Mouse (Mus musculus) kidney, adult 8-10 months (tissue): ENCODE measurements around the gene Ttc28.
A peak's percentile ranks its signal among the peaks of the same experiment; 100 is the strongest.

ENCODE experiments used
- DNase-seq, 2 experiments: peaks; one replicate each; pipeline ENCODE4 v3.0.0; 2022

Gene Ttc28

DNA sequence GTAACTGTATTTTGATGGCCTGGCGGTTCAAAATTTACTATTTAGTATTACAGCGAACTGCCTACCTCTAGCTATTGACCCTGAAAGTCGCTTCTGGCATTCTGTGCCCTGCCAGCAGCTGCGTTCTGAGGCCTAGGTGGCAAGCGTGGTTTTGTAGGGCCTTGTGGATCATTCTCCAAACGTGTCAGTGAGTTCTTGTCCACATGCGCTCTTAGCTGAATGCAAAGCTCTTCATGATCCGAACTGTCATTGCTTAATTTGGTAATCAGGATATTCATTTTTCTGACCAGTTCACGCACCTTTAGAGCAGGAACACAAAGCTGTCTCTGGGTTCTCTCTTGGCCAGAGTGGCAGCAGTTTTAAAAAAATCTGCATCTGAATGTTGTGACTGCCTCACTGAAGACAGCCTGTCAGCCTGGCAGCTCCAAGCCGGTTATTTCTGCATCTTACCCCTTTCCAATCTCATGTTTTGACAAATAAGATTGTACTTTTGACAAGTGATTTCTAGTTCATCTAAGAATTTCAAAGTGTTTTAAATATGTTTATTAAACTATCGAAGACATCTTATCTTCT lies 88.0 kb downstream of the Ttc28 start:
- DNase-seq, result no peak

DNA sequence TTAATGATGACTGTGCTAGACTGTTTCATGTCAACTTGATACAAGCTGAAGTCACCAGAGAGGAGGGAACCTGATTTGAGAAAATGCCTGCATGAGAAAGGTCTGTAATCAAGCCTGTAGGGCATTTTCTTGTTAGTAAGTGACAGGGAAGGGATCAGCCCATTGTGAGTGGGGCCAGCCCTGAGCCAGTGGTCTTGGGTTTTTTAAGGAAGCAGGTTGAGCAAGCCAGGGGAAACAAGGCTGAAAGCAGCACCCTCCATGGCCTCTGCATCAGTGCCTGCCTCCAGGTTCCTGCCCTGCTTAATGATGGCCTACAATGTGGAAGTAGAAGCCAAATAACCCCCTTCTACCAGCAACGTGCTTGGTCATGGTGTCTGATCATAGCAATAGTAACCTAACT lies 89.0 kb downstream of the Ttc28 start:
- DNase-seq, result no peak

DNA sequence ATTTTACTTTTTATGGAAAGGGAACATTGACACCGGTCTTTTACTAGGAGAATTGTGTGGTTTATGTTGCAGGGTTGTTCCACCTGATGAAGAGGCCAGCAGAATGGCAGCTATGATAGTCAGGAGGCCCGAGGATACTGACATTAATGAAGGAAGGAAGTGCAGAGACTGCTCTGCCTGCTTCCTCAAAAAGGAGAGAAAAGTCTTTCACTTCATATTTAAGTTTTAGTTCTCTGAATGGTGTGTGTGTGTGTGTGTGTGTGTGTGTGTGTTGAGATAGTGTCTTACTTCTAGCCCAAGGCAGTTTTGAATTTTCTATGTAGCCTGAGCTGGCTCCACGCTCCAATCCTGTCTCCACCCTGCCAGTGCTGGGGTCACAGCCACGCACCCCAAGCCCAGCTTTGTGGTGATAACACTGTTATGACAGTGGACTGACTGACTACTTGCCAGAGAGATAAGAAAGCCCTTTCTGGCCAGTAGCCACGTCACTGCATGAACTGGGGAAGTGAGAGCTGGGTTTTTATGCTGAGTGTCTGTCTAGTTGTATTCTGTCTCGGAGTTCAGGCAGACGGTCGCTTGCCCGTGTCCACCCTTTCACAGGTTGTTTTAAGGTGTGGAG lies 90.7 kb downstream of the Ttc28 start:
- DNase-seq, result peak in 1 of 2 experiments; percentile 26

DNA sequence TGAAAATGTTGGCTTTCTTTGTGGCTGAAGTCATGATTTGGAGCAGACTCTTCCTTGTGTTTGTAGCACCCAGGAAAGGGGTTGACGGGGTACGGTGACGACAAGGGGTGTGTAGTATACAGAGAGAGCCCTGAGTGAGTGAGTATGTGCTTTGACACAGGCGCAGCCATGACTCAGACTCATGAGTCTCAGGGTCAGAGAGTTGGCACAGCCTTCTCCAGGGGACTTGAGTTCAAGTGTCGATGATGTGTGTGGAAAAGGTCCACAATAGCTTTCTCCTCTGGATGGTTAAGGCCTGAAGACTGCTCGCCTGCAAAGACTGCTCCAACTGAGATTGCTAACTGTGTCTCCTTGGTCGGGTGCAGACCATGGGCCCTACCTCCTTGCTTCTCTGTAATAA lies 97.1 kb downstream of the Ttc28 start:
- DNase-seq, result no peak

DNA sequence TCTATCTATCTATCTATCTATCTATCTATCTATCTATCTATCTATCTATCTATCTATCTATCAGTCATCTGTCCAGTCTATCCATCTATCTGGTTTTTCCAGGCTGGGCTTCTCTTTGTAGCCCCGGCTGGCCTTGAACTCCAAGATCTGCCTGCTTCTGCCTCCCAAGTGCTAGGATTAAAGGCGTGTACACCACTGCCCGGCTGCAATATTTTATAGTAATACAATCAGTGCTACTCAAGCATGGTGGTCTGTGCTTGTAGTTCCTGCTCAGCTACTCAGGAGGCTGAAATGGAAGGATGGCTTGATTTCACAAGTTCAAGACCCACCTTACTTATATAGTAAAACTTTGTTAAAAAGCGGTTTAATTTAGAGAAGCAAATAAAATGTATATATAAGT lies 98.2 kb downstream of the Ttc28 start:
- DNase-seq, result no peak

DNA sequence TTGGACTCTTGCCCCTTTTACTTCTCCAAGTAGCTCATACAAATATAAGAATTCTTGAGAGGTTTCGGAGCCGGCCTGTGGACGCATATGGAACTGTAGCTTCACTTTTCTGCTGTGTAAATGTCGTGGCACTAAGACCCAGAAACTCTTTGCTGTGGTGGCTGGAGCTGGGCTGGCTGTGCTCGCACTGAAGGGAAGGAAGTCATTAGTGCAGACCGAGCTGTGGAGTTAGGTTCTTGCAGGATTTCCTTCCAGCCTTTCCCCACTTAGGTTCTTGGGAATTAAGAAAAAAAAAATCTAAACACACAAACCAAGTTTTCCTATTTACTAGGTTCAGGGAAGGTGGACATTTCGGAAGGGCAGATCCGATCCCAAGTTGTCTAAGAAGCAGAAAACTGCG lies 98.9 kb downstream of the Ttc28 start:
- peak; percentile 70 to 77 for DNase-seq

DNA sequence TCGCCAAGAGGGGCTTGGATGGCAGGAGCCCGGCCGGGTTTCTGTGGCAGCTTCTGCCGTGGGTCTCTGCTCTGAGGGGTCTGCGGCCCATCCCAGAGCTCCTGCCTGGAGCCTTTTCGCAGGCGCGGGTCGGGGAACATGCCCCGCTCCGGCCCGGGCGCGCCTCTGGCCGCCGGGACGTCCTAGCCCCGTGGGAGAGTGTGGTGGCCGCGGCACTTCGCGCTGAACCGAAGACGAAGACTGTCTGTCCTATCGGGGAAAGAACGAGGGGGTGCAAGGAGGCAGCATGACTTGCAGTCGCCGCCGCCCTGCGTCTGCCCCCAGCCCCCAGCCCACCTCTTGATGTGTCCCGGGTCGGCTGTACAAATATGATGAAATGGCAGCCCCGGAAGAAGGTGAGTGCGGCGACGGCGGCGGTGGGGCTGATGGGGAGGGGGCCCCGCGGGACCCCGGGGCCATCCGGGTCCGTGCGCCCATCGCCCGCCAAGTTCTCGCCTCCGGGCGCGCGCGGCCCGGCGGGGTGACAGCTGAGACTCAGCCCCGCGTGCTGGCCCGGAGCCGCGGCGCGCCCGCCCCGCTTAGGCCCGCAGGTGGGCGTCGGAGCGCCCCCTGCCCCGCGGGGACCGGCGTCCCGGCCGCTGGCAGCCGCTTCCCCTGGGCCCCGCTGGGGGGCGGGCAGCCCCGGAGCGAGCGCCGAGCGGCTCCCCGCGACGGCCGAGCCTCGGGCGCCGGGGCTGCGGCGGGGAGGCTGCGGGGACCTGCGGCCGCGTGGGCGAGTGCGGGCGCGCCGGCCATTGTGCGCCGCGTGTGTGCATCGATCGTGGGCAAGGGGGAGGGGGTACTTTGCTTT lies 99.6 kb downstream of the Ttc28 start:
- DNase-seq, result peak in 1 of 2 experiments; percentile 13

DNA sequence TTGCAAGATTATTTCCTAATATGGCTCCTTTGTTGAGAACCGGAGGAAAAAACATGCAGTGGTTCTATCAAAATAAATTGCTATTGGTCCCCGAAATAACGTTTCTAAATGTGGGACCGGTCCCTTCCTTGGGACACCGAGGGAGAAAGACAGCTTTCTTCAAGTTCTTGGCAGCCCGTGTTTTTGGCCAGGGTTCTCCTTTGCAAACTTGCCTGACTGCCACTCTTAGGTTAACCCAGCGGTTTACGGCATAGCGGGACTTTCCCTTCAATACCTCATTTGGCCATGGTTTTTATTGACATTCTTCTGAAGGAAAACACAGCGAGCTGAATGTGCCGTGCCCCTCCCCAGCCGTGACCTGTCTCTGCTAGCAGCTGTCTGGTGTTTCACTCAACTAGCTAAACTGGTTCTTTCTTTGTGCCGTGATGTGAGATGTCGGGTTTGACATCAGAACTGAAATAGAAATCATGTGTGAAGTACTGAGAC lies 100.3 kb downstream of the Ttc28 start:
- DNase-seq, result peak; percentile 32 to 35

DNA sequence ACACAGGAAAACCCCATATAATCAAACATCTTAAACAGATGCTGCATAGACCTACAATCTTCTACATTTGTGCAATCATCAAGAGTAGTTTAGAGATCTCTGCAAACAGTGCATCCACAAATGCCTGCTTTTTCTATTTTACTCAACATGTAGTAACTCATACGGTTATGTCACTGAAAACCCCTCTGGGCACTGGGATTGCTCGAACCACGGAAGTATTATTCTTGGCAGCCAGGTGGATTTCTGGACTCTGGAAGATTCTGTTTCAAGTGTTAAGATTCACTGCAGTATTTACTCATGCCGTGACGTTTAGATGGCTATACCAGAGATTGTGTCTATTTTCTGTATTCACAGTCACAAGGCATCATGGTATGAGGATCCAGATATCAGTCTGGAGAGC lies 101.0 kb downstream of the Ttc28 start:
- DNase-seq, result no peak

DNA sequence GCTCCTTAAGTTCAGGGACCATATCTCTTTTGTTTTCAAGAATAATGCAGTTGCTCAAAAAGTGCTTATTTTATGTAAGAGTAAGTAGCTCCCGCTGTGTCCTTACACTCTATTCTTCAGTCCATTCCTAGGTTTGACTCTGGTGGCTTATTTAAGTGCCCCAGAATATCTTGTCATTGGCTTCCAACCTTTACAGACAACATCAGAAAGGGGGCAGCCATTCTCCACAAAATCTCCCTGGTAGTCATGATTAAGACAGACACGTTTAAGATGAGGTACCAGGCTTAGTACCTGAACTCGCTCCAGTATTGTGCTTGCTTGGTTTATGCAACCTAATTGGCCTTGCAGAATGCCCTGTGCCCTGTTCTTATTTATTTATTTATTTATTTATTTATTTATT lies 102.8 kb downstream of the Ttc28 start:
- no peak for DNase-seq

DNA sequence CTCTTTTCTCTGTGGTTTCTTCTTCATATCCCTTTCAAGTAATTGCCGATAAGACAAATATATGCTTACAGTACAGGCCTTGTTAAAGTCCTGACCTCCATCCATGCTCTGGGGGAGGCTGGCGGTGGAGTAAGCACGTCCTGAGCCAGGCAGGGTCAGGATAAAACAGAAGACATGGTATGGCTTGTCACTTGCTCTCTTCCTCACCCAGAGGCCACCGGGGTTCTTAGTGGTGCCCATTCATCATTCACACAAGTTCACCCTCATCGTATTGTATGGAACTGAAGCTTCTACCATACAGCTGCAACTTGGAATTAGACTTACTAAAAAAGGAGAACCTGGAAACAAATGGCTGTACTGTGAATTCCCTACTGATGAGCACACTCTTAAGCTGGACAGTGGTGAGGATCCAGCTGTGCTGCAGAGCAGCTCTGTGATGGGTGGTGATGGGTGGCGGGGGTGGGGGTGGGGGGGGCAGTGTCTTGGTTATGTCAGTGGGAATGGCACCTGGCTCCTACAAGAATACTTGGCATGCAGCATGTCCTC lies 104.6 kb downstream of the Ttc28 start:
- DNase-seq, result no peak

DNA sequence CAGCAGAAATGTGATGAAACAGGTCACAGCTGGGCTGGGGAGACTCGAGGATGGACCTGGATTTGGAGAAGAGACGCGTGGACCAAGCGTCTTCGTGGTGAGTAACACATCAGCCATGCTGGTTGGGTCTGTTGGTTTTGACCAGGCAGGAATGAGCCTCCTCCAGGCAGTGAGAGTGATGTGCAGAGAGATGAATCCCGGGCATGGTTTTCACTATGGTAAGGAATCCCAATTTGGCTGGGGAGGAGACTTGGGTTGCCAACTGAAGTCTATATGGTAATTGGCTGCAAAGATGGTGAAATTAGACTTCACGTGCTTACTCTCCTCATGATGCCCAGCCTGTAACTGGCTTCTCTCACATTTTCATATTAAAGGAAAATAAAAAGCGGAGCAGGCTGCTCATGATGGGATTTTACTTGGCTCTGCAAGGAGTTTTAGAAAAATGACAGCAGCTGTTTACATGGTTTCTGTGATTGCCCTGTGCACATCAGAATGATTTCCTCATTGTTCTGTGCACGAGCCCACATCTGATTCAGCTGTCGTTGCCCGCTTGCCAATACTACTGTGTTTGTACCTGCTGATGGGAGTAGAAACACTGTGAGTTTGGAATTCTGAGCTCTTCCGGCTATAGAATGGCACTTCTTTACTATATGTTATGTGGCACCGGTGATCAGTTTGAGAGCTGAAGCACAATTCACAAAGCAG lies 117.4 kb downstream of the Ttc28 start:
- no peak for DNase-seq

DNA sequence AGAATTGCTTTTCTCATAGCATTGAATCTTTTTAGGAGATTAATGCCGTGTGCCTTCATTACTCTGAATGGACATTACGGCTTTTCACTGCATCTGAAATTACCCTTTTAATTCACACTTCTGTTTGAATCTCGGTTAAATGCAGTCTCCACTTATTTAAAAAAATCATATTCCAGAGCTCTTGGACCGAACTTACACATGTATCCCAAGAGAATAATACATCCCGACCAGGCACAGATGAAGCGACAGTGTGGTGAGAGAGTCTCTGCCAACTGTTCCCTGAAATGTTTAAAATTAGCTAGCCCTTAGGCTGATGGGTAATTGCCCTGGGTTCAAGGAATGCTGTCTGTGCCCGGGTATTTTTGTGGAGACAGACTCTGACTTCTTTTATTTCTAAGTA lies 118.1 kb downstream of the Ttc28 start:
- no peak for DNase-seq

DNA sequence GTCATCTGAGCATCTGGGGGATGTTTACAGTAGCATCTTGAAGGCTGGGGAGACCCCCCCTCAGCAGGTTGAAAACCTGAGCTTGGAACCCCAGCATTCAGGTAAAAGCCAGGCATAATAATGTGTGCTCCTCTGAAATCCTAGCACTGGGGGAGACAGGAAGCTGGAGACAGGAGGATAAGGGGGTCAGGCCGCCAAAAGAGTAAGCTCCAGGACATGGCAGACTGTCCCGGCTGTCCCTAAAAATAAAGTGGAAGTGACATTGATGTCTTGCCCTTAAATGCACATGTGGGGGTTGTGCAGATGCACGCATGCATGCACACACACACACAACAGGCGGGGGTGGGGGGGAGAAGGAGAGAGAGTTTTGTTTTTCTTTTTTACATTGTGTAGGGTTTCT lies 118.7 kb downstream of the Ttc28 start:
- DNase-seq, result no peak

DNA sequence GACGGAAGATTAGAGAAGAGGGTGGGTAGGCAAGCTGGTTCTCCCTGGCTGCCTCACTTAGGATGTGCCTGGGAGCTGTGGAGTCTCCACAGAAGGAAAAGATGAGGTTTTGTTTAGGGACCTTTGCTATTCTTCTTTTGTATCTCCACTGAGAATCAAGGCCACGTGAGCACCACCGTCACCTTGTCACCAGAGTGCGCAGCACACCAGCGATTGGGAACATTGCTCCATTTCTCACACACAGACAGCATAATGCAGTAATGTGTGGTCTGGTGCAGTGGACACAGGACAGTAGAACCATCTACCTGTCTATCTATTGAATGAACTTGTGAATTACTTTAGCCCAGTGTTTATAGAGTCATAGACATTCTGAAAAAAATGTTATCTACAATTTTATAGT lies 121.3 kb downstream of the Ttc28 start:
- DNase-seq, result no peak

DNA sequence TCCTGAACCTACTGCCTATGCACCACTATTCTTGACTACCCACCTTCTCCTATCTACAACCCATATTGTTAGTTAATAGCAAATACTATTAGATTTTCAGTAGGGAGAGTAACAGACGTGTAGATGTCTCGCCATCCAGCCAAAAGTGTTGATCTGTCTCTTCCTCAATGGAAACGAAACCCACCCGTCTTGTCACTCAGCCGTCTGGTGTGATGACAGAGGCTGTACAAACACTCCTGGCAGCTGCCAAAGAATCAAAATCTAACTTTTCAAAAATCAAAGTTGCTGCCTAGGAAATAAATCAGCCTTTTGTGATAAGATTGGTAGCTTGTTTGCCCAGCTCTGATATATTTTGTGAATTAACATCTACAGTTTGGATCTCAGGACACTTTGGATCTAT lies 123.6 kb downstream of the Ttc28 start:
- DNase-seq, result no peak

DNA sequence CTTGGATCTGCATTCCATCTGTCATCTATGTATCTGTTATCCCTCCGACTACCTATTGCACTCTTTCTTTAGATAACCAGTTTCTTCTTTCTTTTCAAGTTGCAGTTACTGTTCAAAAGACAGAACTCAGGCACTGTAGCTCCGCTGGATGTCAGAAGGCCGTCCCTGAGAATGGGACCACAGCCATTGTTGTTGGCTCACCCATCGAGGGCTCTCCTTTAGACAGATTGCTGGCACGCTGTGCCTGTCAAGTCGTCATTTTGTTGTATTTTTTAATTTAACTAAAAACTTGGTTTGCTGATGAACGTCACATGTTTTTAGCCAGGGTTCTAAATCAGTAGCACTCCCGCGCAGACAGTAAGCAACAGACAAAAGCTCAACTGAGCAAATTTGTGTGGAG lies 124.1 kb downstream of the Ttc28 start:
- DNase-seq, result no peak

DNA sequence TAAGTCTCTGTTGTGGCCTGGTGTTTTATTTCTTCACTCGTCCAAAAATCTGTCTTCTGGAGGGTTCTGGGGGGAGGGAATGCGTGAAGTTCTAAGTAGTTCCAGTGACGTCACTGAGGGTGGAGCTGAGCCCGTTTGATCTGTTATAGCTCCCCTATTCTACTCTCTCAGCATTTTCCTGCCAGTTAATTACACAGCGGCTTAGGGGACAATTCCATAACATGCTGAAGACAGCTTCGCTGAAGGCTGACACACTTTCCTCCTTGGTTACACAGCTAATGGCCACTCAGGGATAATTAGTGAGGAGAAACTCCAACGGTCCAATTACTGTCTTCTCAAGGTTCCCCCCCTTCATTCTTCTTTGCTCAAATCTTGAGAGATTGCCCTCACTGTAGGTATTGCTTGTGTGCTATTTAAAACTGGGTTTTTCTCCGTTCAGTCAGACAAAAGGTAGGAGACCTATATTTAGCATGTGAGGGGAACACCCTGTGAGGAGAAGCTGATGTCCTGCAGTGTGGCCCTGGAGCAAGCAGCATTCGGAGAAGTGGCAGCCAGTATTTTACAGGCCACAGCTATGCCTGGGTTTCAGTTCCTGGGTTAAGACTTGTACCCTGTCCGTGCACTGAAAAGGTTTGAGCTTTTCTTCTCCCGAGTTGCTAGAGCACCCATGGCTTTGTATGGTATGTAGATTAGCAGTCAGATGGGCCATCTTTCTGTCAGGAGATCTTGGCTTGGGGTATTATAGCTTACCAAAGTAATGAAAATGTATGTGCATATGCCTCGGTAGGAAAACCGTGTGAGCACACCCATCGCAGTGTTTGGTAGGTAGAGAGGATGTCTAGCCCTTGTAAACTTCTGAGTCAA lies 126.9 kb downstream of the Ttc28 start:
- DNase-seq, result no peak

DNA sequence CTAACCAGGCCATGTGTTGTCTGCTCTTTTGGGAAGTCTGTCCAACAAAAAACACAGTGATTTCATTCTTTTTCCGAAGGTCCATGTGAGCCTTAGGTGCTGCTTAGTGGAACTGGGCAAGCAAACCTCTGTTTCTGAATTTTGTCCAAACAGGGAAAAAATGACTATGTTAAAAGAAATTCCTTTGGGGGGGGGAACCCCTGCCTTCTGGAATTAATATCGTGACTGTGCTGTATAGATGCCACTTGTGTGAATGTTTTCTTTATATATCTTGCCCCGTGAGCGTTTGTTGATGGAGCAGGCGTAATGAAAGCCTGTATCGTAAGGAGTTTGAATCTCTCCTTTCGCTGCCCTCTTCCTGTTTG lies 127.5 kb downstream of the Ttc28 start:
- DNase-seq, result no peak

DNA sequence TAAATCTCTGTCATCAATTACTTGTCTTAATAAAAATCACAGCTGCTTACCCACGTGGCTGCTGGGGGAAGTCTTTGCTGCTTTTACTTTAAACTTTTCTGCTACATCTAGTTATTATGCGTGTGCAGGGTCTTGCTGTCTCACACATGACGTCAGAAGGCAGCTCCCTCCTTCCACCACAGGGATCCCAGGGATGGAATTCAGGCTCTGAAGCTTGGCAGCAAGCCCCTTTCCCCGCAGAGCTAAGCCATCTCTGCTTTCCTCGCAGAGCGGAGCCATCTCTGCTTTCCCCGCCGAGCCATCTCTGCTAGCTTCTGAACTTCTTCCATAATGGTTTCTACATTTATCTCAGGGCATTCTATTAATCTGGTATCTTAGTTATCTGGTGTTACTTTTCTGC lies 128.3 kb downstream of the Ttc28 start:
- no peak for DNase-seq

DNA sequence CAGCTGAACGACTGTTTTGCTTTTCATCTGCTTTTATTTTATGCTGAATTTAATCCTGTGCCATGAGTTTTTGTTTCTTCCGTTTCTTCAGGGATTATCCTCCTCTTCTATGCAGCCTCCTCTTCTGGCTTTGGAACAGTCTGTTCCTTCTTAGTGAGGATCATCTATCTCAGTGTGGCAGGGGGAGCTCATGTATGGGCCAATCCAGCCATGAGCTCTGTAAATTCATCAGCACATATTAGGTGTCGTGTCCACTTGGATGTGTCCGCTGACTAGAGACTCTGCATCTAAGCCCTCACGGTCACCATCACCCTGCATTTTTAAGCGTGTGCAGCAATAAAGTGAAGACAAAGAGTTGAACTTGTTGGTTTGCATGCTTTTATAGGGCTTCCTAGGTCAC lies 128.8 kb downstream of the Ttc28 start:
- no peak for DNase-seq

DNA sequence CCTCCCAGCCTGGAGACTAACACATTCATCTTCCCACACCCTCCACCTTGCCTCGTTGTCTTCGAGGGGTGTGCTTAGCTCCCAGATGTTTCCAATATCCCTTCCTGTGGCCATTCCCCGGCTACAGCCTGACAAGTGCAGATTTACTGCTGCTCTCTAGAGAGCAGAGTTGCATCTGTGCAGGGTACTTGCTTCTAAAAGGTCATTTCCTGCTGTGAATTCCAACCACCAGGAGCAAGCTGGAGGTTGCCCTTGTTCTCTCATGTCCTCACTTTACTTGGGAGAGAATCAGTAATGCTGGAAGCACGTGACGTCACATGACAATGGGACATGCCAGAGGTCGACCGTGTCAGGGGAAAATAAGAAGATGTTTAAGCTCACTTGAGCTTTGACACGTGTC lies 131.7 kb downstream of the Ttc28 start:
- peak; percentile 54 to 60 for DNase-seq
